Mouse (Mus musculus) liver, postnatal 0 days (tissue): ENCODE data around the gene Smarcd1.

ENCODE experiments used
- CTCF ChIP-seq: sonication (generic); IDR thresholded peaks from 2 replicates; pipeline ENCODE4 v1.5.1; 2016; ENCODE audit warnings: antibody characterized with exemption, low read depth
- EP300 ChIP-seq: IDR thresholded peaks from 2 replicates; pipeline ENCODE4 v1.6.1; 2016; ENCODE audit warnings: antibody characterized with exemption, low read depth, mild to moderate bottlenecking

GRCm38 (mm10) chr15:99661121-99661830 lies 40.7 kb upstream of the Smarcd1 start:
- TF ChIP-seq EP300 (no peak), CTCF (no peak)
